Mouse (Mus musculus) intestine, embryonic 15.5 days (tissue): ENCODE measurements at regions not wholly inside any gene's neighbourhood (a gene's known extent, or its start where the extent isn't known, plus 50 kb on each side); places are given as distances from the start of the nearest gene placed in this dataset.

Experiments used
- ATAC-seq: fragments of 200-750 bp; cut with Nextera tagmentation; 2 replicates; pipeline ENCODE4 v1.8.0; 2017; ENCODE audit warnings: moderate TSS enrichment, moderate library complexity
- H3K27ac ChIP-seq: fragments of 300-500 bp; sonication (generic); 2 replicates; pipeline ENCODE4 v1.5.1; 2015; ENCODE audit warnings: mild to moderate bottlenecking, inconsistent platforms
- H3K27me3 ChIP-seq: fragments of 300-500 bp; sonication (generic); replicated peaks from 2 replicates; pipeline ENCODE4 v1.6.1; 2015; ENCODE audit warnings: inconsistent platforms
- H3K36me3 ChIP-seq: fragments of 300-500 bp; sonication (generic); 2 replicates; pipeline ENCODE4 v1.6.1; 2015; ENCODE audit warnings: inconsistent platforms
- H3K4me1 ChIP-seq: fragments of 300-500 bp; sonication (generic); replicated peaks from 2 replicates; pipeline ENCODE4 v1.6.1; 2015; ENCODE audit warnings: inconsistent platforms
- H3K4me2 ChIP-seq: fragments of 300-500 bp; sonication (generic); replicated peaks from 2 replicates; pipeline ENCODE4 v1.6.1; 2015; ENCODE audit warnings: mild to moderate bottlenecking, inconsistent platforms
- H3K4me3 ChIP-seq: fragments of 300-500 bp; sonication (generic); replicated peaks from 2 replicates; pipeline ENCODE4 v1.5.1; 2015; ENCODE audit warnings: inconsistent platforms
- H3K9ac ChIP-seq: fragments of 300-500 bp; sonication (generic); 2 replicates; pipeline ENCODE4 v1.6.1; 2015; ENCODE audit warnings: inconsistent platforms
- H3K9me3 ChIP-seq: fragments of 300-500 bp; sonication (generic); 2 replicates; pipeline ENCODE4 v1.6.1; 2016; ENCODE audit warnings: inconsistent platforms
- WGBS: fragments of 180-500 bp; shearing (Covaris S2); methylation state at CpG from one replicate; pipeline ENCODE4 v1.1.7; 2015; 5-methylcytosine and 5-hydroxymethylcytosine counted together

DNA sequence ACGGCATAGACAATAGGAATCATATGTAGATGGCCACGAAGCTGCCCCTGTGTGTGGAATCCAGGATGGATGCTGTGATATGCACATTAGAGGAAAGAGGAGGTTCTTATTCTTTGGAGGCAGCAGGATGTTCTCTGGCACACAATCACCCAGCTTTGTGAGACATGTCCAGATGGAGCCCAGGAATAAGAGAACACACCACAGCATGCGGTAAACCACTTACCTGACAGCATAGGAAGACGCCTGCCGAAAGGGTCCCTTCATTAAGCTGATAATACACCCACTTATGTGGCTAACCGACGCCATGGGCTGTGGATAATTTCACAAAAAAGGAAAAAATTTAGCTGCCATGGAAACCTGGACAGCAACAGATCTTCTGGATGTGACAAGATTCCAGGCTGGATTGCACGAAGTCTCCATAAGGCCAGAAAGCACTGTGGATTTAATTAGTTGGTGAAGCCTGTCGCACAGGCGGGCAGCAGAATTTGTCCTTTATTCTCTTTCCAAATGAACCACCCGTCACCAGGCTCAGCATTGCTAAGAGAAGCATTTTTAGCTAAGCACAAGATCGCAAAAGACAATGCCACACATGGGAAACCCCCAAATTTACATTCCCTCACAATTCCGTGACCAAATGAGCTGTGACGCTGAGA is 61.5 kb upstream of the Nrp1 start:
- 88% methylated on average over 14 of the region's 14 CpGs for WGBS
- no peaks in the 10 kb centered on the region for H3K27me3 ChIP-seq
- H3K4me2 ChIP-seq, result no peak overlapping the region
- H3K4me1 ChIP-seq, result no peaks in the 10 kb centered on the region
- H3K36me3 ChIP-seq, result no peaks in the 10 kb centered on the region
- no peak overlapping the region for H3K4me3 ChIP-seq
- no peak overlapping the region for H3K9ac ChIP-seq
- ATAC-seq, result no peak
- H3K27ac ChIP-seq, result no peak overlapping the region
- H3K9me3 ChIP-seq, result no peaks in the 10 kb centered on the region

DNA sequence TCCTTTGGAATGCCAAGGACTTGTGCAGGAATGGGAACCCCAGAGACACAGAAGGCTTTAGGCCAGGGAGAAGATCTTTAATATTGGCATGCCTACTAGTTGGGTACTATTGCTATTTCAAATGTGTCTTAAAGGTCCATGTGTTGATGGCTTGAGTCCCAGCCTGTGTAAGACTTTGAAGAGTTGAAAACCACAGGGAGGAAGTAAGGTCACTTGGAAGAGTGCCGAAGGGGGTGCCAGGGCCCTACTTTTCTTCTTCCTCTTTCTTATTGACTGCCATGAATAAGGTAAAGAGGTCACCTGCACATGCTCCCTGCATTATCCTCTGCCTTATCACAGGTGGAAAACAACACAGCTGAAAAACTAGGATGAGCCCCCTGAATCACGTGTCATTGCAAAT is 56.1 kb upstream of the Nrp1 start:
- WGBS, result 81% methylated on average over 2 of the region's 2 CpGs
- no peak overlapping the region for H3K9ac ChIP-seq
- no peak for ATAC-seq
- no peak overlapping the region for H3K4me2 ChIP-seq
- H3K27me3 ChIP-seq, result no peaks in the 10 kb centered on the region
- no peaks in the 10 kb centered on the region for H3K4me1 ChIP-seq
- no peak overlapping the region for H3K4me3 ChIP-seq
- no peaks in the 10 kb centered on the region for H3K36me3 ChIP-seq
- H3K9me3 ChIP-seq, result no peaks in the 10 kb centered on the region
- no peak overlapping the region for H3K27ac ChIP-seq
